Mouse (Mus musculus): ENCODE results near the gene 6430548M08Rik.

- TF ChIP-seq CTCF (conservative IDR thresholded peaks at IDR 0.05; ENCODE audit: insufficient read depth, insufficient read length, low read depth, low read length): no peak
- no peak for TF ChIP-seq POLR2A (IDR thresholded peaks at IDR 0.05; ENCODE audit: low read depth, low read length)
Measured at GRCm38 (mm10) chr8:120075347-120075746, 38.6 kb upstream of the 6430548M08Rik start.
